Mouse (Mus musculus) C2C12 (cell line): Measurements from ENCODE around the gene Naa15.

ENCODE experiments used
- CTCF ChIP-seq: IDR thresholded peaks from one replicate; pipeline ENCODE4 v1.5.1; 2011; ENCODE audit not compliant: control insufficient read depth, insufficient read depth, insufficient read length
- MAX ChIP-seq: IDR thresholded peaks from one replicate; pipeline ENCODE4 v1.6.1; 2011; ENCODE audit warnings: mild to moderate bottlenecking, control low read depth
- MYOD1 ChIP-seq: IDR thresholded peaks from one replicate; pipeline ENCODE4 v1.6.1; 2011; ENCODE audit warnings: low read depth; ENCODE audit not compliant: control insufficient read depth, insufficient read length
- MYOG ChIP-seq: IDR thresholded peaks from one replicate; pipeline ENCODE4 v1.6.1; 2011; ENCODE audit not compliant: control insufficient read depth, insufficient read length; ENCODE audit errors: extremely low read depth
- USF1 ChIP-seq: IDR thresholded peaks from one replicate; pipeline ENCODE4 v1.6.1; 2011; ENCODE audit warnings: low read depth, mild to moderate bottlenecking, control low read depth, moderate library complexity

GRCm38 (mm10) chr3:51499876-51500275 lies 84.9 kb downstream of the Naa15 start:
- TF ChIP-seq CTCF (no peak), MYOD1 (no peak), USF1 (no peak), MAX (no peak), MYOG (no peak)
